Mouse (Mus musculus): ENCODE results near the gene 2210016F16Rik. TPM values are rescaled to one million over a fixed set of nuclear protein-coding genes. Genes with fewer than 3 reads are reported as not detected.
"Not testable (repeated sequence)": the region's sequence is repeated elsewhere in the genome, so short reads cannot be mapped to it uniquely, and the experiment has no call there.

Gene 2210016F16Rik
- total RNA-seq, 2 experiments from 2014 or later: 27.2 to 31.5 TPM

DNA sequence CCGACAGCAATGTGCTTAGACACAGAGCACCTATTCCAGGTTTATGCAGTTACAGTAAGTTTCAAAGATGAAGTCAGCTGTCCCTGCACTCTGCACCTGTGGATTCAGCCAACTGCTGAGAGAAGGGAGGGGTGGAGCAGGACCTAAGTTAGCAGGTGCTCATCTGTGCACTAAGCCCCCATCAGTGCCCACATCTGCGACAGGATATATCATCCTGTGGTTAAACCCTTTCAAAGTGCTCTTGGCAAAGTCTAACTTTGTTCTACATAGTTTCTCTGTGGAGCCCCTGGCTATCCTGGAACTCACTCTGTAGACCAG is 11.9 kb downstream of the 2210016F16Rik start:
- DNase-seq: no peak

DNA sequence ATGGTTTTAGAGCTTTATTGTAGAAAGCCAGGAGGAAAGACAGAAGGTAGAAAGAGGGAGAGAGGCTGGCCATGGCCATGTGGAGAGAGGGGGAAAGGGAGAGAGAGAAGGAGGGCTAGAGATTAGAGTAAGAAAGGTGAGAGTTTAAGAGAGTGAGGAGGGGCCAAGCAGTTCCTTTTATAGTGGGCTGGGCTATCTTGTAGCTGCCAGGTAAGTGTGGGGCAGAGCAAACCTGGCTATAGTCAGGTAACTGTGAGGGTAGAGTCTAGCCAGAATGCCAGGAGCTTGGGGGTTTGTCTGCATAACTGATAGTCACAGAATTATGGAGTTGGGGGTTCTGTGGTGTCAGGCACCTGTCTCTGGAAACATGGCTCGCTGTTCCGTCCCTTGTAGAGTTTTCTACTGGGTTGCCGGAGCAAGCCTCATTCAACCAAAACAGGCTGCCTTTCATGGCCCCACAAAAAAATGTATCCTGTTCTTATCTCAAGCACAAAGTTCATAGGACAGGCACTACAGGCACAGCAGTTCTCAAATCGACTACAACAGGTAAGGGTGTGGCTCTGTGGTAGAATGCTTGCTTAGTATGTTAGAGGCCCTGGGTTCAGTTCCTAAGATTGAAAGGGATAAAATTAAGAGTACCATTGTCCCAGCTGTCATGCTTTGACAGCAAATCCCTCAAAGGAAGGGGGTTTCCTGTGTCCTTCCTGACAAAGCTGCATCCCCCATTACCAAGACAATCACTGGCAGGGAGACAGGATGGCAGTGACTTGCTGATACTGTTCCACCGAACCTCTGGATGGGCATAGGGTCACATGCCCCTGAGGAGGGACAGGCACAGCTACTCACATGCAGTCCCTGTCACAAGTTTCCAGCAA is 12.5 kb downstream of the 2210016F16Rik start:
- DNase-seq: no peak

DNA sequence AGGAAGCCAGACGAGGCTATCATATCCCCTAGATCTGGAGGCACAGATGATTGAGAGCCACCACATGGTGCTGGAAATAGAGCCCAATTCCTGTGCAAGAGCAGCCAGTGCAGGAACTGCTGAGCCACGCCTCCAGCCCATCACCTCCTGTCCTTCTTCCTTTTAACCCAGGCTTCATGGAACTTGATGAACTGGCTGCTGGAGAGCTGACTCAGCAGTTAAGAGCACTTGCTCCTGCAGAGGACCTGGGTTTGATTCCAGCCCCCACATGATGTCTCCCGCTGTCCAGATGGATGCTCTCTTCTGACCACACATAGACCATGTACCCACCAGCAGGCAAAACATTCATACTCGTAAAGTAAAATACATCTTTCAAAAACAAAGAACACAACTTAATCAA is 16.2 kb downstream of the 2210016F16Rik start:
- no peak for DNase-seq

DNA sequence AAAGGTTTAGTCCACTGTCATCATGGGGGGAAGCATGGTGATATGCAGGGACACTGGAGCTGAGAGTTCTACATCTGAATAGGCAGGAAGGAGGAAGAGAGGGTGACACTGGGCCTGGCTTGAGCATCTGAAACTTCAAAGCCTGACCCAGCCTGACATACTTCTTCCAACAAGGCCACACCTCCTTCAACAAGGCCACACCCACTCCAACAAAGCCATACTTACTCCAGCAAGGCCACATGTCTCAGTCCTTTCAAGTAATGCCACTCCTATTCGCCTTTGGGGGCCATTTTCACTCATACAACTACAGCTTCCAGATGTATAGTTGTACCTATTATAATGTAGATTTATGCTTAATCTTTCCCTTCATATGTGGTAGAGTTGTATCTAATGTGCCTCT is 17.4 kb downstream of the 2210016F16Rik start:
- DNase-seq: no peak

DNA sequence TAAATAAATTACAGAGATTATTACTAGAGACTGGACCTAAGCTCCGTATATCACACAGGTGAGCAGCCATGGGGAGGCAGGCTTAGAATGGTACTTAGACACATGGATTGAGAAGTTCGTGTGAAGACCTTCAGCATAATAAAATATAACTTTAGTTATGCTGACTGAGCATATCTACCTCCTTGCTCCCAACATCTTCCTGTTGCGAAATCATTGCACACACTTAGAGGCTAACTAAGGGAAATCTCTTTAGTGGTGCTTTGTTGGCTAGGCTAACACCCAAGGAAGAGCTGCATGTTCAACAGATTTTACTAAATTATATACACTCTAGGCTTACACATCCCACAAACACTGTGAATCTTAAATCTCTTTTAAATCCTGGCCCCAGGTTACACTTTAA is 18.7 kb downstream of the 2210016F16Rik start:
- DNase-seq: no peak

DNA sequence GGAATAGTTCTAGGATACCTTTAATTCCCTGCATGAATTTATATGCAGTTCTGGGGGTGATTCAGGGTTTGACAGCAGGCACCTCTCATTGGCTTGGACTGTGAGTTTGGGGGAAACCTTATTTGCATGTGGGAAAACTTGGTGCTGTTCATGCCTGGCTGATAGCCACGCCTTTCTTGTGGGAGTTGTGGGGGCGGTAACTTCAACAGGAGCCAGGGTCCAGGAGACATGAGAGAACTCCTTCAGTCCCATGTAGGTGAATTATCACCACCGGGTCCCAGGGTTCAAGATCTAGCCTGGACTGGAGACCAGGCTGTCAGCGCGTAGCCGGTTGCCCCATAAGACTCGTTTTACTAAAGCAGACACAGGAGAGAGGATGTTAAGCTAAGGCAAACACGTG is 19.8 kb downstream of the 2210016F16Rik start:
- not testable (repeated sequence) for DNase-seq

DNA sequence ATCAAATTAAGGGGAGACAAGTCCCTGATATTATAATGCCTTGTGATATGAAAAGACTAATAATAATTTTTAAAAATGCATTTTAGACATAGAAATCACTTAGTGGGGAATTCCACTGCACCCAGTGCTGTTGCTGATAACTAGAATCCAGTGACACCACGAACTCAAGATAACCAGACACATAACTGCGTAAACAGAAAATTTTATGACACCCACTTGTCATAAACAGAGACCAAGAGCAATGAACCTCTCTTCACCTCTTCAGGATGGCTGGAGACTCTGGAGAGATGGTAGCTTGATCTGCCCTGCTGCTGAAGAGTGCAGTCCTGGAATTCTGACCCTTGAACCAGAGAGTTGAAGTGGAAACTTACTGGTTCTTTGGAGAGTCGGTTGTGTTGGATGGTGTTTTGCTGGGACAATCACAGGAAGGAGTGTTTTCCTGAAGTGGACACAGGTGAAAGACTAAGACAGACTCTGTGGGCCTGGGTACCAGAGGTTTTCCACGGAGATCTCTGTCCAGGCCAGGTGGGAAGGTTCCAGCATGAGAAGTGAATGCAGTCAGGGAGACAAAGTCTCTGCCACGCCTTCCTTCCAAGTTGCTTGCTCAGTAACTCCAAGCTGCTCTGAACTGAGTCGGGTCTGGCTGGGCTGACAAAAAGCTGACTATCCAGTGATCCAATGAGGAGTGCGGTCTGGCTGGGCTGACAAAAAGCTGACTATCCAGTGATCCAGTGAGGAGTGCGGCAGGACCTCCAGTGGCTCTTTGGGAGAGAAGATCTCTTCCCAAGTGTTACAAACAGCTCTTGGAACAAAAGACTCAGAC is 20.5 kb downstream of the 2210016F16Rik start:
- no peak for DNase-seq

DNA sequence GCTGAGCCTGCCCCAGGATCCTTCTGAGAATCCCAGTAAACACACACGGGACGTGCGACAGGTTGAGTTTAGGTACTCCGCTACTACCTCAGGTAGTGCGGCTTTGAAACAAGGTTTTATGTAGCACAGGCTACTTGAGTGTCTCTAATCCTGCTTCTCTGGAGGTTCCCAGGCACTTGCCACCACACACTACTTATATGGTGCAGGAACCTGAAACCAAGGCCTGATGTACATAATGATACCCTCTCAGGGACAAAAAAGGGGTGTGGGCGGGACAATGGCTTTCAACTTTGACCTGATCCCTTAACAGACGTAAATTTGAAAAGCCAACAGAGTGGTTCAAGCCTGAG is 25.7 kb downstream of the 2210016F16Rik start:
- no peak for DNase-seq

DNA sequence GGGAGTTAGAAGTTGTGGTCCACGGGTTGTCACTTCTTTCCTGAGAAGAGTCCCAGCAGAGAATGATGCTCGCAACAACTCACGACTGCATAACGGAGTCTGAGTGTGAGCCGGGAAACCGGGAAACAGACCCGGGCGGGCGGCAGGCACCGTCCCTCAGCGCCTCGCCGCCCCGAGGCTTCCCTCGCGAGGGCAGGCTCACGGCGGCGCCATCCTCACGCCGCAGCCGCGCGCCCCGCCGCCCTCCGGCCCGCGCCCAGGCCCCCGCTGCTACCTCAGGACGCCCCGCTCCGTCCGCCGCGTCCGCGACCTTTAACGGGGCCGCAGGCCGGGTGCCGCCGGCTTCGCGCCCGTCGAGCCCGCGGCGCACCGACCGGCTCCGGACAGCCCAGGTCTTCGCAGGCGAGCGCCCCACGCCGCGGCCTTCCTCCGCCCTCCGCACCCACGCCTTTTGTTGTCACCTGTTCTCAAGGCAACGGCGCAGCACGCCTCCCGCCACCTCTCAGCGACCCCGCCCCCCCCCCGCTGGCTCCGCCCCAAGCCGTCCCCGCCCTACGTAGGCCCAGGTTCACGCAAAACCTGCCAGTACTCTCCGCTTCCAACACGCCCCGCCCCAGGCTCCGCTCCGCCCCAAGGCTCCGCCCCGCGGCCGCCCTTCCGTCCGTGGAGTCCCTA is 26.3 kb downstream of the 2210016F16Rik start, which contains the start of gene Kif27:
Gene Kif27, minus strand, starts transcription at position 494 of the 675 bp plus-strand sequence.
- DNase-seq: peak; percentile 91 to 93

DNA sequence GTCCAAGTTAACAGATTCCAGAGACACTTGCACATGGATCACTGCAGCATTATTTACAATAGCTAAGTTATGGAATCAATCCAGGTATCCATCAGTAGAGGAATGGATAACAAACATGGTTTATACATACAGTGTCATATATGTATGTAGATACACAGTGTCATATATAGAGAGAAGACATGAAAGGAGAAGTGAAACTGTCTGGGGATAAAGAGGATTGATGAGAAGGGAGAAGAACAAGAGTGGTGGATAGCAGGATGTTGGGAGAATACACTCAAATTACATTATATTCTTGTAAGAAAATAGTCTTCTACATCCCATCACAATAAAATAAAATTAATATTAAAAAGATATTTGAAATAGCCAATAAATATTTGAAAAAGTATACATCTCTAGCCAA is 32.0 kb downstream of the 2210016F16Rik start:
- no peak for DNase-seq

DNA sequence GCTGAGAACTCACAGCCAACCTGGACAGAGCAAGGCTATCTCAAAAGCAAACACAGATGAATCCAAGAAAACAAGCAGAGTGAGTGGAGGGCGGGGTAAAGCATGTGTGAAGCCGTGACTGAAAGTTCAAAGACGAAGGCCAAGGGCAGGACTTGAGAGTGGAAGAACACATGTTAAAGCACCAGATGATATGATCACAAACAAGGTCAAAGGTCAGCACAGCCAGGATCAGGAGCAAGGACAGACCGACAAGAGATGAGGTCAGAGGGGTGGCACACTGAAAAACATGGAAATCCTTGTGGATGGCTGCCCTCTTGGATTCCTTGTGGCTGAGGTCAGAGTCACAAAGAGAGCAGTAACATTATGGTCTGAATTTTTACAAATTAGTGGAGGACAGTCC is 34.4 kb downstream of the 2210016F16Rik start:
- peak; percentile 1 to 37 for DNase-seq

DNA sequence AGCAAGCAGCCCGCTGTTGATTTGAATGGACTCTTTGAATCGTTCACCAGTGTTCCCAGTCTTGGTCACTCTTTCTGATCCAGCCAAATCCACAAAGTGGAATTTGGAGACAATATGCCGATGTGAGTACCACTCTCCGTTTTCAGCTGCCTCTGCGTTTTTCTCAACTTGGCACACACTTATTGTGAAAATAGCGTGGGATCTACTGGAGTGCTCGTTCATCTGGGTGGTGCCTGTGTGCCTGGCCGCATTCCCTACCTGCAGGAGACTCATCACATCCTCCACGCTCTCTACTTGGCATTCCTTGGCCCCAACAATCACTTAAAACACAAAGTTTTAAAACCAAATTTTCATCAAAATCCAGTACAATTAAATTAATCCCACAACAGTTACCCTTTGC is 40.5 kb downstream of the 2210016F16Rik start:
- DNase-seq: no peak

DNA sequence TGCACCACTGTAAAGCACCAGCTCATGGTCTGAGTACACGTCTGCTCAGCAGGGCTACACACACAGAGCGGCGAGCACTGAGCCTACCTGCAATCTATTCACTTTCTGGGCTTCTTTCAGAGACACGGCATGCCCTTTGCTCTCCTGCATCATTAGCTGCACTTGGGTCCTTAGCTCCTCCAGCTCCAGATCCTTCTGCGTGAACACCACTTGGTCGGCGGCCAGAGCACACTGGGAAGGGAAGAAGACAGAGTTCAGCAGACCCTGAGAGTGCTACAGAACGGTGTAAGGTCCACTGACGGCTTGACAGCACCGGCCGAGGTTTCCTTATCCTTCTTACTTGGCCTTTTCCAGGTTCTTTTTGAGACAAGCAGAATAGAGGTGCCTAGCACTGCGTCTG is 47.6 kb downstream of the 2210016F16Rik start:
- no peak for DNase-seq

DNA sequence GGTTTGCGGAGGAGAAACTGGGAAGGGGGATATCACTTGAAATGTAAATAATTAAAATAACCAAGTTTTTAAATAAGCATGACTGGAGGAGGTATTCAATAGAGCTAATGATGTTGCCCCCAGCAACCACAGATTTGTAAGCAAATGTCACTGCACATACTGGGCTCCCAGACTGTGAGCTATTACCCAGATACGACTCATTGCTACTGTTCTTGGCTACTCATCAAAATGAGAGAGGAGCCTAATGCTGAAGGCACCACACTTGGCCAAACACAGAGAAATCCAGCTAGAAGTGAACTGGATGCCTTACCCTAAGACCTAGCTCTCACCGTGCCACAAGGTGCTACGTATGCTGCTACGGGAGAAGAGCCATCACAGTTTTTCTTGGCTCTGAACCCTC is 50.9 kb downstream of the 2210016F16Rik start:
- no peak for DNase-seq

Small RNA genes lying within 50 kb of the gene (microRNA-seq; reads per million reads assigned to microRNA genes)
- 196 reads per million, percentile 58 among the genes with 10 or more reads in this experiment for gene Mir7-1

Other genes starting within 250 kb of the 2210016F16Rik start
- 10 to 100 TPM; 57.2 to 62.8 TPM for gene Idnk, start 227.6 kb downstream of the 2210016F16Rik start, total RNA-seq (2021)
- gene Ubqln1, start 169.6 kb downstream of the 2210016F16Rik start, total RNA-seq (2021): 100 to 1,000 TPM; 123 to 141 TPM
- 10 to 100 TPM; 42.6 to 91.2 TPM for gene Gkap1, start 109.5 kb downstream of the 2210016F16Rik start, total RNA-seq (2021)
- gene Kif27, start 26.1 kb downstream of the 2210016F16Rik start, total RNA-seq (2021): under 1 TPM; 0.59 to 0.70 TPM
- gene Rmi1, start 17.0 kb upstream of the 2210016F16Rik start, total RNA-seq (2021): 10 to 100 TPM; 18.1 to 21.9 TPM
- gene Hnrnpk, start 18.1 kb upstream of the 2210016F16Rik start, total RNA-seq (2021): 100 to 1,000 TPM; 878 to 908 TPM
- gene Slc28a3, start 225.7 kb upstream of the 2210016F16Rik start, total RNA-seq (2021): not detected